ENCODE assay signal across 8 mouse cellular contexts in genomic region chr13:96924985-96925745, GRCm38 (mm10). TPM values are rescaled to one million over a fixed set of nuclear protein-coding genes. Genes with fewer than 3 reads are reported as not detected.
DNase-seq lines count a peak whose midpoint lies in the region; ATAC-seq and TF ChIP-seq lines count a peak whose summit lies in the region.

No protein-coding gene starts in this region.

- H3K9ac ChIP-seq in embryonic facial prominence, embryonic 13.5 days: peak overlapping the region; percentile 80
- peak overlapping the region; percentile 40 for H3K9ac ChIP-seq in liver, embryonic 14.5 days (replicated peaks)

- no peak for TF ChIP-seq CTCF in testis, adult 2 months (IDR thresholded peaks at IDR 0.05; ENCODE audit: control insufficient read depth, insufficient read depth, insufficient replicate concordance, low read depth, low read length)
- TF ChIP-seq CTCF in liver, embryonic 14.5 days (IDR thresholded peaks at IDR 0.05; ENCODE audit: low read depth): no peak
- no peak for TF ChIP-seq CTCF in olfactory bulb, adult 2 months (IDR thresholded peaks at IDR 0.05; ENCODE audit: insufficient read depth, low read depth, low read length)

- peaks cover 9% of the 10 kb centered on the region for H3K4me1 ChIP-seq in testis, adult 2 months (ENCODE audit: control insufficient read depth, insufficient read depth, low read length)
- peaks cover 7% of the 10 kb centered on the region for H3K4me1 ChIP-seq in embryonic facial prominence, embryonic 13.5 days
- no peaks in the 10 kb centered on the region for H3K4me1 ChIP-seq in liver, embryonic 14.5 days (replicated peaks; ENCODE audit: control insufficient read depth in 2 of 2, insufficient read depth in 2 of 2, low read length in 1 of 2)
- peaks cover 17% of the 10 kb centered on the region for H3K4me1 ChIP-seq in olfactory bulb, adult 2 months (ENCODE audit: control insufficient read depth, insufficient read depth, low read length)

- peaks cover 3% of the 10 kb centered on the region for H3K27me3 ChIP-seq in testis, adult 2 months (ENCODE audit: control insufficient read depth, insufficient read depth, low read length)
- peaks cover 36% of the 10 kb centered on the region for H3K27me3 ChIP-seq in embryonic facial prominence, embryonic 13.5 days
- peaks cover 33% of the 10 kb centered on the region for H3K27me3 ChIP-seq in liver, embryonic 14.5 days (ENCODE audit: control insufficient read depth, insufficient read depth, low read length)

- no peak overlapping the region for H3K27ac ChIP-seq in testis, adult 2 months (ENCODE audit: control insufficient read depth, insufficient read depth, low read depth, low read length)
- no peak overlapping the region for H3K27ac ChIP-seq in embryonic facial prominence, embryonic 13.5 days
- H3K27ac ChIP-seq in liver, embryonic 14.5 days: no peak overlapping the region
- no peak overlapping the region for H3K27ac ChIP-seq in olfactory bulb, adult 2 months (ENCODE audit: insufficient read depth, low read depth, low read length)

- WGBS in embryonic facial prominence, embryonic 13.5 days: 1% methylated on average over 53 of the region's 53 CpGs
- WGBS in liver, embryonic 14.5 days (ENCODE audit: insufficient replicate concordance): 1% methylated on average over 53 of the region's 53 CpGs
- WGBS in olfactory bulb, adult 2 months: 1% methylated on average over 53 of the region's 53 CpGs

- no peak for TF ChIP-seq EP300 in liver, embryonic 14.5 days (IDR thresholded peaks at IDR 0.05; ENCODE audit: low read depth)

- DNase-seq in testis, postnatal 14 days (ENCODE audit: low spot score): no peak
- peak; percentile 23 for DNase-seq in heart, postnatal 4 days
- no peak for DNase-seq in liver, embryonic 14.5 days (ENCODE audit: low read depth in 3 of 3, low spot score in 3 of 3)
- DNase-seq in urinary bladder, postnatal 10 days (ENCODE audit: low spot score): no peak
- DNase-seq in right cerebral cortex, adult 2 months (ENCODE audit: low spot score in 2 of 2): no peak

- H3K9me3 ChIP-seq in embryonic facial prominence, embryonic 13.5 days: no peaks in the 10 kb centered on the region
- no peaks in the 10 kb centered on the region for H3K9me3 ChIP-seq in liver, embryonic 14.5 days (ENCODE audit: control insufficient read depth, low read length)

- no peak for ATAC-seq in embryonic facial prominence, embryonic 13.5 days (ENCODE audit: insufficient number of reproducible peaks, insufficient read depth, low FRiP score, low TSS enrichment, low read depth)
- ATAC-seq in liver, embryonic 14.5 days (ENCODE audit: insufficient read depth): no peak

- H3K4me2 ChIP-seq in embryonic facial prominence, embryonic 13.5 days: peak overlapping the region; percentile 99
- H3K4me2 ChIP-seq in liver, embryonic 14.5 days (ENCODE audit: low read depth): peak overlapping the region; percentile 68

- TF ChIP-seq POLR2A in testis, adult 2 months (IDR thresholded peaks at IDR 0.05; ENCODE audit: control insufficient read depth, low read depth, low read length): no peak
- TF ChIP-seq POLR2A in olfactory bulb, adult 2 months (IDR thresholded peaks at IDR 0.05; ENCODE audit: insufficient read depth, low read depth, low read length): no peak

- no peaks in the 10 kb centered on the region for H3K36me3 ChIP-seq in testis, adult 2 months (ENCODE audit: control insufficient read depth, insufficient read depth, low read length)
- H3K36me3 ChIP-seq in embryonic facial prominence, embryonic 13.5 days: no peaks in the 10 kb centered on the region
- H3K36me3 ChIP-seq in liver, embryonic 14.5 days (replicated peaks; ENCODE audit: control insufficient read depth, insufficient read depth, low read depth): no peaks in the 10 kb centered on the region

- peak overlapping the region; percentile 73 for H3K4me3 ChIP-seq in testis, adult 2 months (ENCODE audit: control insufficient read depth, low read depth, low read length)
- H3K4me3 ChIP-seq in embryonic facial prominence, embryonic 13.5 days: peak overlapping the region; percentile 78
- peak overlapping the region; percentile 48 to 65 for H3K4me3 ChIP-seq in liver, embryonic 14.5 days (ENCODE audit: insufficient read depth in 1 of 2, low read depth in 2 of 2, low read length in 2 of 2)
- peak overlapping the region; percentile 58 for H3K4me3 ChIP-seq in olfactory bulb, adult 2 months (ENCODE audit: insufficient read depth, low read depth, low read length)

RNA-seq across cellular contexts. Expression of gene Gcnt4, which starts 0.7 kb away (rescaled TPM):
- polyA plus RNA-seq in testis, adult 2 months (2012; rRNA removed): 0.90 and 1.4 TPM in 2 replicates
- polyA plus RNA-seq in embryonic facial prominence, embryonic 13.5 days (2015; fragmentation: Nextera tagmentation; extraction: Ambion mirVana): 0.27 and 0.69 TPM in 2 replicates
- total RNA-seq in heart, postnatal 4 days (2021): under 1 TPM; 0.36 to 0.59 TPM
- 0.64 and 0.86 TPM in 2 replicates for polyA plus RNA-seq in liver, embryonic 14.5 days (2012; rRNA removed)
- 0.29 and 0.43 TPM in 2 replicates for polyA plus RNA-seq in liver, embryonic 14.5 days (2014; fragmentation: Nextera tagmentation; extraction: Ambion mirVana)
- not detected in 2 replicates for polyA plus RNA-seq in olfactory bulb, adult 2 months (2012; ENCODE audit: insufficient read depth, insufficient read length, low replicate concordance, missing spikeins)
